Mouse (Mus musculus): ENCODE measurements at regions not wholly inside any gene's neighbourhood (a gene's known extent, or its start where the extent isn't known, plus 50 kb on each side); places are given as distances from the start of the nearest gene placed in this dataset.

- DNase-seq (ENCODE audit: low spot score in 2 of 2): no peak
Observed at GRCm38 (mm10) chr3:38588966-38589365, 104.3 kb upstream of the Ankrd50 start.

GRCm38 (mm10) chr3:38585509-38585908 lies 100.9 kb upstream of the Ankrd50 start:
- no peak for DNase-seq (ENCODE audit: low spot score in 2 of 2)

GRCm38 (mm10) chr3:38579781-38580180 lies 95.1 kb upstream of the Ankrd50 start:
- no peak for DNase-seq (ENCODE audit: low spot score in 2 of 2)

- DNase-seq (ENCODE audit: low spot score in 2 of 2): no peak
Observed at GRCm38 (mm10) chr3:38577890-38578628, 93.4 kb upstream of the Ankrd50 start.

GRCm38 (mm10) chr3:38573594-38573993 lies 89.0 kb upstream of the Ankrd50 start:
- no peak for DNase-seq (ENCODE audit: low spot score in 2 of 2)

- DNase-seq (ENCODE audit: low spot score in 2 of 2): no peak
Observed at GRCm38 (mm10) chr3:38572159-38572558, 87.5 kb upstream of the Ankrd50 start.

GRCm38 (mm10) chr3:38571224-38571623 lies 86.6 kb upstream of the Ankrd50 start:
- no peak for DNase-seq (ENCODE audit: low spot score in 2 of 2)

- no peak for DNase-seq (ENCODE audit: low spot score in 2 of 2)
Observed at GRCm38 (mm10) chr3:38569001-38569400, 84.4 kb upstream of the Ankrd50 start.

GRCm38 (mm10) chr3:38568596-38568975 lies 83.9 kb upstream of the Ankrd50 start:
- no peak for DNase-seq (ENCODE audit: low spot score in 2 of 2)

GRCm38 (mm10) chr3:38567946-38568595 lies 83.4 kb upstream of the Ankrd50 start:
- DNase-seq (ENCODE audit: low spot score in 2 of 2): no peak

- no peak for DNase-seq (ENCODE audit: low spot score in 2 of 2)
Observed at GRCm38 (mm10) chr3:38566576-38566975, 81.9 kb upstream of the Ankrd50 start.

GRCm38 (mm10) chr3:38564844-38565243 lies 80.2 kb upstream of the Ankrd50 start:
- no peak for DNase-seq (ENCODE audit: low spot score in 2 of 2)

- no peak for DNase-seq (ENCODE audit: low spot score in 2 of 2)
Observed at GRCm38 (mm10) chr3:38564364-38564763, 79.7 kb upstream of the Ankrd50 start.

- DNase-seq (ENCODE audit: low spot score in 2 of 2): no peak
Observed at GRCm38 (mm10) chr3:38561186-38561585, 76.5 kb upstream of the Ankrd50 start.

- no peak for DNase-seq (ENCODE audit: low spot score in 2 of 2)
Observed at GRCm38 (mm10) chr3:38555939-38556338, 71.3 kb upstream of the Ankrd50 start.

- DNase-seq (ENCODE audit: low spot score in 2 of 2): no peak
Observed at GRCm38 (mm10) chr3:38553470-38554043, 68.9 kb upstream of the Ankrd50 start.

GRCm38 (mm10) chr3:38547032-38547431 lies 62.4 kb upstream of the Ankrd50 start:
- DNase-seq (ENCODE audit: low spot score in 2 of 2): no peak

- no peak for DNase-seq (ENCODE audit: low spot score in 2 of 2)
Observed at GRCm38 (mm10) chr3:38545501-38545896, 60.9 kb upstream of the Ankrd50 start.

- DNase-seq (ENCODE audit: low spot score in 2 of 2): no peak
Observed at GRCm38 (mm10) chr3:38544718-38545500, 60.3 kb upstream of the Ankrd50 start.

GRCm38 (mm10) chr3:38543816-38544215 lies 59.2 kb upstream of the Ankrd50 start:
- DNase-seq (ENCODE audit: low spot score in 2 of 2): no peak

- no peak for DNase-seq (ENCODE audit: low spot score in 2 of 2)
Observed at GRCm38 (mm10) chr3:38541296-38541695, 56.7 kb upstream of the Ankrd50 start.

GRCm38 (mm10) chr3:38538309-38538708 lies 53.7 kb upstream of the Ankrd50 start:
- DNase-seq (ENCODE audit: low spot score in 2 of 2): no peak
